Mouse (Mus musculus) gastrocnemius, postnatal 10 days (tissue): ENCODE measurements around the gene Hps1. TPM values are rescaled to one million over a fixed set of nuclear protein-coding genes. Genes with fewer than 3 reads are reported as not detected.

Experiments
- DNase-seq: peaks from one replicate; pipeline ENCODE4 v3.0.0; 2021; ENCODE audit warnings: mixed read lengths
- total RNA-seq, 2 experiments: library from RNA; stranded (reverse); gene quantifications; 2 replicates each; pipeline ENCODE4 v1.2.3; 2021

The Hps1 gene
- total RNA-seq, 2 experiments from 2014 or later, result 2.8 to 4.4 TPM

DNA sequence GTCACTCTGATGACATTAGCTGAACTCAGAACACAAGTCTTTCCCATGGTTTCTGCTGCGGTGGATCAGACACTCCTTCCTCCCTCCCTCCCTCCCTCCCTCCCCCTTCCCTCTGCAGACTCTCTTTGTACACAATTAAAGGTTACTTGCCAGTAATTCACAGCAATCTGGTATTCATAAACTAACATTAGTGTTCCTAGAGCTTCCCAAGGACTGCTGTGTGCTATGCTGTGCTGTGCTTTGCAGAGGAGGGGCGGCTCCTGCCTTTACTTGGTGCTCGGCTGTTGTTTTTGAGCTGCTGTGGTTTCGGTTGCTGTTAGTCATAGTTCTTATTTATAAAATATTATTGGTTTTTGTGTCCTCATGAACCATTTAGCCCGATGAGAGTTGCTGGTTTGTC, 62.1 kb downstream of the Hps1 start:
- DNase-seq, result no peak

DNA sequence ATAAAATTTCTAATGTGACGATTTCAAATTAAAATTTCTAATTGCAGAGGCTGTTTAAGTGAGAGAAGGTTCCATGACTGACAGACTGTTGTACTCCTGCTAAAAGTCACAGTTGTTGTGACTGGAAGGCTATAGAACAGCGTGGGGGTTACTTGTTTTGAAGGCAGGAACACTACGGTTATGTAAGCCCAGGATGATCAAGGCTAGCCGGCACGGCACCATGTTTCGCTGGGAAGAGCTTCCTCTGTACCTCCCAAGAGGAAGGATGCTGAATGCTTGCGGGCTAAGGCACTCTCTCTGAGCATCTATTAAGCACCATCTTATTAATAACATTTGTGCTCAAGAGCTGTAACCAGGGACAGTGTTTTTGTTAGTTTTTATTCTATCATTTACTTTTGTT, 63.3 kb downstream of the Hps1 start:
- DNase-seq, result no peak

DNA sequence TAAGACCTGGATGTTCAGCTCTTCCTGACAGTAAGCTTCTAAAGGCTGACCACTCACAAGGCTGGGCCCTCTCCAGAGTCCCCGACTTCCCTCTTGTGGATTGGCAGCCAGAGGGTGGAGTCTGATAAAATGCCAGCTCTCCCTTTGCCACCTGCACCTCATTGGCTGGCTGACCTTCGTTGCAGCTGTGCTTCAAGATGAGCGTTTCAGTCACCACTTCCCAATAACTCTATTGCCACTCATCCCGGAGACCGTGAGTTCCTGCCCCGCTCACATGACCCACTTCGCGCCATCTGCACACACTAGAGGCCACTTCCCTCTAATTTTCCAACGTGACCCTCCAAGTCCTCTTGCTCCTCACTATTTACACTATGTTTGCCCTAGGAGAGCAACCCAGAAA, 66.0 kb downstream of the Hps1 start:
- DNase-seq, result no peak

Other genes starting within 250 kb of the Hps1 start
- gene Loxl4, start 167.2 kb downstream of the Hps1 start, total RNA-seq, result 1 to 10 TPM; 2.2 to 4.8 TPM
- 1 to 10 TPM; 3.1 to 5.0 TPM for gene Pyroxd2, start 27.2 kb downstream of the Hps1 start, total RNA-seq